Mouse (Mus musculus) left cerebral cortex, postnatal 25 days (tissue): ENCODE measurements around the gene Itpkc. TPM values are rescaled to one million over a fixed set of nuclear protein-coding genes. Genes with fewer than 3 reads are reported as not detected.

Experiments
- DNase-seq, 2 experiments: peaks; one replicate each; pipeline ENCODE4 v3.0.0; 2022; ENCODE audit warnings: low spot score in 2 of 2, mixed read lengths in 1 of 2
- intact Hi-C: fragments of 180-260 bp; cut with DNase I; formaldehyde crosslinking; loops from one replicate; pipeline ENCODE4 v1.15.1; 2025
- total RNA-seq, 2 experiments: library from RNA; stranded (reverse); gene quantifications; 2 replicates each; pipeline ENCODE4 v1.2.3; 2021

Itpkc gene
- total RNA-seq, 2 experiments from 2014 or later: 7.5 to 8.8 TPM

DNA sequence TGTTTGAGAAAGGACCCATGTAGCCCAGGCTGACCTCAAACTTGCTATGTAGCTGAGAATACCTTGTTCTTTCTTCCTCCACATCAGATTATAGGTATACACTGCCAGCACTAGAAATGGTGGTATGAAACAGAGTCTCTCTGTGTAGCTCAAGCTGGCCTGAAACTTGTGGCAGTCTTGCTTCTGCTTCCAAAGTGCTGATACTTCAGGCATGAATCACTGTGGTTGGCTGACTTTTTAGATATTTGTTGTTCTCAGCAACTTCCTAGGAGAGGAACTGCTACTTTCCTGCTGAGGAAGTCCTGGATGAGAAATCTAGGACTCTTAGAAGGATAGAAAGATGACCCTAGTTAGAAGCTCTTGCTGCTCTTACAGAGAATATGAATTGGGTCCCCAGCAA, 30.1 kb downstream of the Itpkc start:
- DNase-seq: no peak
- intact Hi-C loops: loop anchor here (5.0 kb wide), 1 partner anchor 59 kb away; the partner anchor contains the start of gene Numbl

DNA sequence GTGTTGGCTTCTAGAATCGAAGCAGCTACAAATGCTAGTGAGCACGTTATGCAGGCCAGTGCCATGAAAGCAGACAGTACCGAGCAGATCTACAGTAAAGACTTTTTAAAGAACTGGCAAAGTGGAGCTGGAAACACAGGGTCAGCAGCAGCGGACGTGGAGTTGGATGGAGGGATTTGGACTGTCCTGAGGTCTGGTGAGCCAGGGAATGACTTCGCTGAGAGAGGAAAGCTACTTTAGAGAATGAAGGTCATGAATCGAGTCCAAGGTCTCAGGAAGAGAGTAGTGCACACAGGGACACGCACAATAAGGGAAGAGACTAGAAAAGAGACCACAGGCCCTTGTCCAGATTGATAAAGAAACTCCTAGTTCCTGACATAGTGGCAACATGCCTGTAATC, 30.8 kb downstream of the Itpkc start:
- intact Hi-C loops: loop anchor here (2.0 to 5.0 kb wide), 2 partner anchors 31 to 60 kb away; partner anchors contain the start of genes Itpkc and Numbl

DNA sequence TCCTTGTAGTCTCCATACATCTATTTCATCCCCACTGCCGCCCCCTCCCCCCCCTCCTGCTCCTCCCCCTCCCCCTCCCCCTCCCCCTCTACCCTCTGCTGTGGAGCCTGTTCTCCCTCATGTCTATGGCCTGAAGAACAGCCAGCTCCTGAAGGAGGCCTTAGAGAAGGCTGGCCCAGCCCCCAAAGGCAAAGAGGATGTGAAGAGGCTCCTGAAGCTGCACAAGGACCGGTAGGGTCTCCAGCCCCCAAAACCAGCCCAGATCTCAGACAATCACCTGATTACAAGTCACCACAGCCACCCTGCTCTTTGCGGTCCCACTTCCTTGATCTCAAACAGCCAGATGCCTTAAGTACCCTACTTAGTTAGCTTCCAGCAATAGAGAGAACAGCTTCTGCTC, 31.3 kb downstream of the Itpkc start:
- intact Hi-C loops: loop anchor here (2.0 to 5.0 kb wide), 2 partner anchors 32 to 60 kb away; partner anchors contain the start of genes Itpkc and Numbl
- DNase-seq: no peak

More for the DNA sequence above, 30.8 kb downstream of the Itpkc start:
- DNase-seq: no peak

DNA sequence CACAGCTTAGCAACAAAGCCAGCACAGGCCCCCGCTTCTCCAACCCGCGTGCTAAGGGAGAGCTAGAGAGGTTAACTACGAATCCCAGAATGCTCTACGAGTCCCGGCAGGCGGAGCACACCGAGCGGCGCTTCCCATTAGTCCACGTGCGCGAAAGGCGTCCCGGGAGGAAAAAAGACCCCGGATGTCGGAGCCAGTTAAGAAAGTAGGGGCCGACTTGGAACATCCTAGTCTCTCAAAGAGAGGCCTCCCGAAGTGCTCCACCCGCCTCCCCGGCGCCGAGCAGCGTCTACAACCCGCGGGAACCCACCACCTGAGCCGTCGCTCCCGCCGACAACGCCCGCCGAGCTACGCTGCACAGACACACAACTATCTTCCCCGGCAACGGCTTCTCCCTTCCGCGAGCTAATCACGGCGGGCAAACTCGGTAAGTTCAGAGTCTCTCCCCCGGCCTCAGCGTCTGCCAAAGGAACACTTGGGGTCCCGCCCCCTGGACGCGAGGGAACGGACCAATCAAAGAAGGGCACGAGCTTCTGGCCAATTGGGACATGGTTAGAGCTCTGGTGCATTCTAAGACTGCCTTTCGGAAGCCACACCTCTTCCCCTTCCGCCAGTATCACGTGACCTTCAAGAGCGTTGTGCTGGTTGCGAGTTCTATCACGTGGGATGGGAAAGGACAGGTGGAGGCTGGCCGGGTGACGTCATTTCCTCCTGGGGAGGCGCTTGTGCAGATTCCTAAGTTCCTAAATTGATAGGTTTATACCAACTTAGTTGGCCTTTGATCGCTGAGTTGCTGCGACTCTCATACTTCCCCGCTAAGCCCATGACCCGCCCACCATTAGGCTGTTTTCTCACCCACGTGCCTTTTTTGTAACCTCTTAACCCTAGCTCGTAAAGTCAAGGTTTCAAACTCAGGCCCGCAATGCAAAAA, 32.5 kb downstream of the Itpkc start, which contains the start of the genes BC024978 and Snrpa:
Gene BC024978 (plus strand): TSS at position 101 of the 931 bp plus-strand sequence.
Gene Snrpa (minus strand): TSS at position 591 of the 931 bp plus-strand sequence.
- intact Hi-C loops: loop anchor here (2.0 to 5.0 kb wide), 3 partner anchors 17 to 61 kb away; partner anchors contain the start of genes Itpkc, Numbl and Rab4b
- peak; percentile 97 to 100 for DNase-seq

DNA sequence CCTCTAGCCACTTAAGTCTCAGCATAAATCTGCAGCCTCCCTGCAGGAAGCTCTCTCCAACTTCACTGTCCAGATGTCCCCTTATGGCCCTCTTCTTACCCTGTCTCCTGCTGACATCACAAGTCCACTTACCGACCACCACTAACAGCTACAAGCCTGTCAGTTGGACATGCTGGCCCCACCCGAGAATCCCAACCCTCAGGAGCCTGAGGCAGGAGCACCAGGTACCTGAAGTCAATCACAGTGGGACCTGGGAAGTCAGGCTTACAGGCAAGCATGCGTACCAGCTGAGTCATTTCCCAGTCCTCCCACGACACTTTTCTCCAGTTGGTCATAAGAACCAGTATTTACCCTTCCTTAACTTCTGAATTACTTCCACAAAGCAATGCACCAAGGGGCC, 34.7 kb downstream of the Itpkc start:
- intact Hi-C loops: loop anchor here (2.0 kb wide), 1 partner anchor 15 kb away; the partner anchor contains the start of gene Rab4b
- DNase-seq: no peak

DNA sequence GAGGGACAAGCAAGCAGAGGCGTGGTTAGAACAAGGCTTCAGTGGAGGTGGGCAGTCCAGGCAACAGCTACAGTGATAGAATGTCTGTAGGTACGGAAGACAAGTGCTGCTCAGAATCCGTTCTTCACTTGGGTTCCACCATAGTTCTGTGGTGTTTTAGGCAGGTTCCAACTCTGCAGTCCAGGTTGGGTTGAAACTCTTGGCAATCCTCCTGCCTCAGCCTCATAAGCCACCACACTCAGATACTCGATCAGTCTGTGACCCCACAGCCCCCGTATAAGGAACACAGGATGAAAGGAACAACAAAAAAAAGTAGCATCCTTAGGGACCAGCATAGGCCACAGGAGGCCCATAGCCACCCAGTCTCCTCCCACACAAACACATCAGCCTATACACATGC, 36.0 kb downstream of the Itpkc start:
- intact Hi-C loops: no loop called here
- no peak for DNase-seq

DNA sequence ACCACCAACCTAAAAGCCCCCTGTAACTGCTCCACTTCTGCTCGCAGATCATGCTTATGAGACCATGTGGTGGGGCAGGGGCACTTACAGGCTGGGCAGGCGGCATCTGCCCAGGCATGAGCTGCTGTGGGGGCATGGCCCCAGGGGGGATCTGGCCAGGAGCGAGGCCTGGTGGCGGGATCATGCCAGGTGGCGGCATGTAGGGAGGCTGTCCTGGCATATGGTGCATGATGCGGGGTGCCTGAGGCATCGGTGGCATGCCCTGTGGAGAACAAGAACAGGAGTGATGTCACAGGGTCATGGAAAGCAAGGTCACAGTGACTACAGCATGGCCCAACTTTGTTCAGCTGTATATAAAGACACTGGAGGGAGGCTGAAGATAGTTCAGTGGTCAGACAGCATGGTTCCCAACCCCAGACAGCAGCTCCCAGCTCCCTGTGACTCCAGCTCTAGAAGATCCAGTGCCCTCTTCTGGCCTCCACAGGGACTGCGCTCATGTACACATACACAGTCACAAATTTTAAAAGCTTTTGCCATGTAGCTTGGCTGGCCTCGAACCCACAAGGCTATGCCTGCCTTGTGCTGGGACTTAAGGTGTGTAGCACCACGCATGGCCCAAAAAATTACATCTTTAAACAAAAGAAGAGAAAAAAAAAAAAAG, 39.1 kb downstream of the Itpkc start:
- intact Hi-C loops: no loop called here
- DNase-seq: no peak

DNA sequence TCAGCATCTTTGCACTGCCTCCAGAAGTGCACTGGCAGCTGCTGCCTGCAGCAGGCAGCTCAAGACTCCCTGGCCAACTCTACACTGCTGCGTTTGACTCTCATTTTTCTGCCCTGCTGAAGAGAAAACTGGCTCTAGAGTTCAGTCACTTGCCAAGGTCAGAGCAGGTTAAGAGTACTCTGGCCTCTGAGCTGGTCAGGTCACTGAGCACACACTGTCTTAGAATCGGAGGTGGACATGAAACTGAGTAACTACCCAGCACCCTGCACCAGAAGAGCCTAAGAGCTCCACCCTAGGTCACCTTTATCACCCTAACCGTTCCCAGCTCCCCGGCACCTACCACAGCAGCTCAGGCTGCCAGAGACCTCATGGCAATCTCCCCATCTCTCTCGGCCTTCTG, 42.5 kb downstream of the Itpkc start:
- DNase-seq: no peak

DNA sequence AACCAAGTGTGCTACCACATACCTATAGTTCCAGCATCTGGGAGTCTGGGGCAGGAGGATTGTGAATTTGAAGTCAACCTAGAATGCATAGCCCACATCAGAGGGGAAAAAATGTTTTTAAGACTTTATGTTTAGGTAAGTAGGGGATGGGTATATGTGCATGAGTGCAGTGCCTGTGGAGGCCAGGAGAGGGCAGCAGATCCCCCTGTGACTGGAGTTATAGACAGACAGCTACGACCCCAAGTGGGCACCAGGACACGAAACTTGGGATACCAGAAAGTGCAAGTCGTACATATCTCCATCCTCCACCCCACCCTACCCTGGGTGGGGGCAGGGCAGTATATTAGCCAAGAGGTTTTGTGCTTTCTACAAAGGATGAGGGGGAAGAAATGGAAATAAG, 43.5 kb downstream of the Itpkc start:
- intact Hi-C loops: no loop called here
- DNase-seq: no peak

More for the DNA sequence above, 42.5 kb downstream of the Itpkc start:
- intact Hi-C loops: no loop called here

DNA sequence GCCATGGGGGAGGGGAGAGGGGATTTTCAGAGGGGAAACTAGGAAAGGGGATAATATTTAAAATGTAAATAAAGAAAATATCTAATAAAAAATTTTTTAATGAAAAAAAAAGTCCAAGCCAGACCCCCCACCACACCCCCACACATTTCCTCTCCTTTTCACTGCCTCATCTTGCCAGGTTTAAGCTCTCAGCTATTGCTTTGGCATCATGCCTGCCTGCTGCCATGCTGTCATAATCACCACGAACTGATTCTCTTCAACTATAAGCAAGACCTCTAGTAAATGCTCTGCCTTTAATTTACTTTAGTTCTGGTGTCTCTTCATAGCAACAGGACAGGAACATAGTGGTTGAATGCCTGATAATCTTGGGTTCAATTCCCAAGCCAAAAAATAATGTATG, 46.0 kb downstream of the Itpkc start:
- intact Hi-C loops: no loop called here
- DNase-seq: no peak

DNA sequence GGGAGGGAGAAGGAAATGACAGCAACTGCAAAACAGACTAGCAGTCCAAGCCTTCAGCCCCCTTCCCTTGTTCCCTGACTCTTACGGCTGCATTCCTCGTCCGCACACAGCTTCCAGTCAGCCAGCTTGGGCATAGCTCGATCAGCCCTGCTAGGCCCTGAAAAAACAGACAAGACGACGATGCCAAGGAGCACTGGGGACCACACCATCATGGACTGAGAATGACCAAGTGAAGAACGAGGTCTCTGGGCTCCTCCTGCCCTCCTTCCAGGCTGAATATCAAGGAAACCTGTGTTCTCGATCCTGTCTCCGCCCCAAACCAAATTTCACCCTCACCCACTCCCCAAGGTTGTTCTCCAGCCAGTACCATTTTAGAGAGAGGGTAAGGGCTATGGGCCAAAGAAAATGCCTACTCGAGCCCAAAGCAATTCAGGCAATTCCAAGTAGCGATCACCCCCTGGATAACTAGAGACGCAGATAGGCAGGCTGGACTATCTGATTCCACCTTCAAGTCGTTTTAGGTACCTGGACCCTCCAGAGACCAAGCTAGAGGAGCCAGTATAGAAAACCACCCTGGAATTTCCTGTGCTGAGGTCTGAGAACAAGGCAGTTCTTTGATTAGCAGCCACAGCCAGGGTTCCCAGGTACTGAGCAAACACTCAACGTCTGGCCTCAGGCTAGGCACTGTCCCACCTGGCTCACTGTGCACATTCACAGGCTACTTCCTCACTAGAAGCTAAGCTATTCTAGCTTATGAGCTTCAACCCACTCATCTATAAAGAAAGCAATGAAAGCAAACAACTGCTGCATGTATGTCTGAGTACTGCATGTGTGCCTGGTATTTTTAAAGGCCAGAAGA, 47.4 kb downstream of the Itpkc start, which contains the start of the genes Gm21983 and Mia:
Gene Gm21983 (minus strand): TSS at position 250 of the 859 bp plus-strand sequence.
Gene Mia (minus strand): TSS at position 321 of the 859 bp plus-strand sequence.
- intact Hi-C loops: no loop called here
- DNase-seq: no peak

DNA sequence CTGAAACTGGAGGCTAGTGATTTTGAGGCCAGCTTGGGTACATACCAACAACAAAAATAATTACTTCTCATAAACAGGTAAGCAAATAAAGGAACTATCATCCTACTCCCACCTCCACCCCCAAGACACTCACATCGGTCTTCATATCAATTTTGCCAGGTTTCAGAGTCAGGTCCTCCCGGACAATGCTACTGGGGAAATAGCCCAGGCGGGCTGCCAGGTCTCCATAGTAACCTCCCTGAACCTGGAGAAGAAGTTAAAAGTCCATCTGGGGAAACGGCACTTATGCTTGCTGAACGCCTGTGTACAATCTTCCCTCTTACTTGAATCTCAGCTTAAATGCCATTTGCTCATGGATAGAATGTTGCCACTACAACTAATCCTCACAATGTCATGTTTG, 48.4 kb downstream of the Itpkc start:
- no peak for DNase-seq
- intact Hi-C loops: no loop called here

DNA sequence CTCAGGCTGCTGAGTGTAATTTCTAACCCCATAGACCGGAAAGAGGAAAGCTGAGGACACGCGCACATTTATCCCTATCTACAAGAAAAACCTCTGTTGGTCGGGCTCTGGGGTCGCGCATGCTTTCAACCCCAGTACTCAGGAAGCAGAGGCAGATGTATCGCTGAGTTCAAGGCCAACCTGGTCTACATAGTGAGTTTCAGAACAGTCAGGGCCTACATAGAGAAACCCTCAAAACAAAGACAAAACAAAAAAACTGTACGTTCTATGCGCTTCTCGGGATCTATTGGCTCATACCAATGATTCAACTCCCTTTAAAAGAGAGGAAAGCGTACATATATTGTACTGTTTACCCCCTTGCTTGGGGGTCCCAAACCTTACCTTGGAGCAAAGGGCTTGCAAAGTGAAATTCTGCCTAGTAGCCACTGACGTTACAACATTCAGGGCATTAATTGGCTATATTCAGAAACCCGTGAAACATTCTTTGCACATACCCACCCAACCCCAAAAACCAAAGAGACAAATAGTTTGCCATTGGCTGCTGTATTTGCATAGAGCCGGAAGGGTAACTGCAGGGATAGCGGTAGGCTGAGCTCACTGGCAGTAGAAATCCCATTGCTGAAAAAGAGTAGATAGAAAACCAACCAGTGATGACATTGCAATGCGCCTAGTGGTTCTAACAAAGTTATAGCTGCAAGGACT, 49.1 kb downstream of the Itpkc start:
- intact Hi-C loops: loop anchor here (2.0 kb wide), 1 partner anchor 15 kb away; the partner anchor contains the start of gene BC024978
- DNase-seq: no peak

DNA sequence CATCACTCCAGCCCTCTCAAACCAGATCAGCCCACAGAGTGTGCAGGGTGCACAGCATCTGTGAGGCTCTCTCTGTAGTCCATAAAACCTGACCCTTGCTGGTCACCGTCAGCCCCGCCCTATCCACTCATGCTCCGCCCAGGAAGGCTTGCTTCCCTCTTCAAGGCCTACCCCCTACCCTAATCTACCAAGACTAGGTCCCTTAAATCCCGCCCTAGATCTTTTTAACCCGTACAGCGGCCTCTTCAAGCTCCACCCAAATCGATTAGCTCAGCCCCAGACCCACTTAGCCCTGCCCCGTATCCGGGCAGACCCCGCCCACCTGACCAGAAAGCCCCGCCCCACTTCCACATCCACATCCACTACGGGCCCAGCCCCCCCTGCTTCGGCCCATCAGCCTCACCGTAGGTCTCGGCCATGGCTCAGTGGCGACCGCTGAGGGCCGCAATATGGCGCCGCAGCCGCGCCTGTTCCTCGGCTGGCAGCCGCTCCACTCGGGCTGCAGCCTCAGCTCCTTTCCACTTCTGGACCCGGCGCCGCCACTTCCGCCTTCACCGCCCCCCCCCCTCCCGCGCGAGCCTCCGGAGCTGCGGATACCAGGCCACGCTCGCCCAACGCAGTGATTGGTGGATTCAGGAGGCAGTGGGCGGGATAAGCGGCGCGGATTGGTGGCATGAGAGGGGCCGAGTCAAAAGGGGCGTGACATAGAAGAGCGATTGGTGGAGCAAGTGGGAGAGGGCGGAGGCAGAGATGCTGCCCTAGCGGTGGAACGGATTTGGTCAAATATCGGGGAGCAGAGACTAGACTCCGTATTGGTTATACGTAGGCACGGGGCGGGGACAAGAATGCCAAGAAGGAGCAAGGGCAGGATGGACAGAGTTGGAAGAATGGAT, 49.9 kb downstream of the Itpkc start, which contains the start of gene Rab4b:
Gene Rab4b (minus strand): TSS at position 573 of the 893 bp plus-strand sequence.
- intact Hi-C loops: loop anchor here (1.0 to 2.0 kb wide), 2 partner anchors 16 to 54 kb away; partner anchors contain the start of gene BC024978

DNA sequence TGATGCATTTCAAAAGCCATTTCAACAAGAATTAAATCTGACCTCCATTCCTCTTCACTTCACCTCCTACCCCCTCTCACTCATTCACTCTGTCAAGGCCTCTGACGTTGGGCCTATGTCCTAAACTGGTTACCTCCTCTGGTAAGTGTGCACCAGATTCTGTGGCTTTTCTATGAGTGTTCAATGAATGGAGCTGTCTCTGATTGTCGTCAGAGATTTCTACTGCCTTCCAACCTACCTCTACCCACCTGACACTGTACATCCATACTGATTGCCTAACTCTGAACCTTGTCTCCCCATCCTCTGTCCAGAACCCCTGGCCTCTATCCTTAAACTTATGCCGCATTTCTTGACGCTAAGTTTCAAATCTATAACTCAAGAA, 50.5 kb downstream of the Itpkc start:
- intact Hi-C loops: loop anchor here (1.0 to 2.0 kb wide), 2 partner anchors 17 to 54 kb away; partner anchors contain the start of gene BC024978
- no peak for DNase-seq

More for the DNA sequence above, 49.9 kb downstream of the Itpkc start, which contains the start of gene Rab4b:
- DNase-seq: peak; percentile 99 to 100

DNA sequence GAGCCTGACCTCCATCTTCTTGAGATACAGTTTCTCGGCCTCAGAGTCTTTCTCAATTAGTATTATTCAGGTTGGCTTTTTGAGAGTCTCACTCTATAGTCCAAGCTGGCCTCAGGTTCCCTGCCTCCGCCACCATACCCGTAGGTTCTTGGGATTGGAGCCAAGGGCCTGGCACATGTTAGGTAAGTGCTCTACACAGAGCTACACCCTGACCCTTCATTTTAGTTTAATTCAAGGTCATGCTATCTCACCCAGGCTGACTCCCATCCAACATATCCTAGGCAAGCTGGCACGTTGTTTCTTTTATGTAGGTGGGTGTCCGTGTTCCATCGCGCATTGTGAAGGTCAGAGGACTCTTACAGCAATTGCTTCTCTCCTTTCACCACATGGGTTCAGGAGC, 53.6 kb downstream of the Itpkc start:
- intact Hi-C loops: no loop called here
- no peak for DNase-seq

DNA sequence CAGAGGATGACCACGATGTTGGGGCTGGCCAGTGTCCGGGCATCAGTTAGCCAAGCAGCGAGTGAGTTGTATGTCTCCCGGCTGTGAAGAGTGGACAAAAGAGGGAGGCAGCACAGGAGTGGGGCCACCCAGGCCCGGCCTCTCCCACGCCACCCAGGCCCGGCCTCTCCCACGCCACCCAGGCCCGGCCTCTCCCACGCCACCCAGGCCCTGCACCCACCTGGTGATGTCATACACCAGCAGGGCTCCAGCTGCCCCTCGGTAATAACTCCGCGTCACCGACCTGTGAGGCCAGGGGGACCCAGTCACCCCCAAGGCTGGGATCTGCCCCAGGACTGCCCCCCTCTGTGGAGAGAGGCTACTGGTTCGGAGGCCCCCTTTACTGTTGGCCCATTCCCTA, 54.0 kb downstream of the Itpkc start:
- intact Hi-C loops: no loop called here
- DNase-seq: no peak
